ENCODE assay signal across 14 mouse cellular contexts in genomic region chr2:20638604-20639003, GRCm38 (mm10).
"Had no signal": no experiment of that assay in that cellular context is flagged by ENCODE, and none has a peak within 500 bp of the region (broad histone marks: within the 10 kb centered on the region; RNA-seq: fewer than 3 reads in every experiment).

No protein-coding gene starts in this region.

- H3K4me3 ChIP-seq: gastrocnemius, adult 2 months; heart, adult 2 months; heart, embryonic 13.5 days; heart, embryonic 15.5 days; hindbrain, embryonic 13.5 days; hindbrain, embryonic 15.5 days; kidney, embryonic 15.5 days; limb, embryonic 13.5 days; limb, embryonic 15.5 days; liver, embryonic 12.5 days had no signal

- ATAC-seq: hindbrain, postnatal 0 days; liver, embryonic 12.5 days had no signal

- H3K9ac ChIP-seq: heart, embryonic 13.5 days; heart, embryonic 15.5 days; hindbrain, embryonic 13.5 days; hindbrain, embryonic 15.5 days; kidney, embryonic 15.5 days; limb, embryonic 13.5 days; limb, embryonic 15.5 days; liver, embryonic 12.5 days; liver, embryonic 14.5 days had no signal

- H3K4me1 ChIP-seq: heart, embryonic 15.5 days; hindbrain, embryonic 13.5 days; hindbrain, embryonic 15.5 days; kidney, embryonic 15.5 days; liver, embryonic 12.5 days had no signal

- H3K36me3 ChIP-seq: heart, embryonic 13.5 days; heart, embryonic 15.5 days; hindbrain, embryonic 13.5 days; hindbrain, embryonic 15.5 days; kidney, embryonic 15.5 days; limb, embryonic 13.5 days; limb, embryonic 15.5 days; liver, embryonic 12.5 days had no signal

- H3K9me3 ChIP-seq: heart, embryonic 13.5 days; heart, embryonic 15.5 days; hindbrain, embryonic 13.5 days; hindbrain, embryonic 15.5 days; kidney, embryonic 15.5 days; limb, embryonic 13.5 days; limb, embryonic 15.5 days; liver, embryonic 12.5 days had no signal

- H3K27ac ChIP-seq: gastrocnemius, adult 2 months; heart, adult 2 months; heart, embryonic 13.5 days; heart, embryonic 15.5 days; hindbrain, embryonic 13.5 days; hindbrain, embryonic 15.5 days; hindbrain, postnatal 0 days; kidney, embryonic 15.5 days; kidney, postnatal 0 days; limb, embryonic 13.5 days; limb, embryonic 15.5 days; liver, embryonic 12.5 days; liver, embryonic 14.5 days had no signal

- H3K4me2 ChIP-seq: heart, embryonic 11.5 days; heart, embryonic 13.5 days; heart, embryonic 15.5 days; hindbrain, embryonic 13.5 days; hindbrain, embryonic 15.5 days; kidney, embryonic 15.5 days; limb, embryonic 13.5 days; limb, embryonic 15.5 days; liver, embryonic 12.5 days had no signal

- H3K27me3 ChIP-seq: heart, embryonic 13.5 days; heart, embryonic 15.5 days; hindbrain, embryonic 13.5 days; hindbrain, embryonic 15.5 days; kidney, embryonic 15.5 days; limb, embryonic 13.5 days; limb, embryonic 15.5 days; liver, embryonic 12.5 days had no signal
